Mouse (Mus musculus): ENCODE measurements at regions not wholly inside any gene's neighbourhood (a gene's known extent, or its start where the extent isn't known, plus 50 kb on each side); places are given as distances from the start of the nearest gene placed in this dataset.

- no peak for DNase-seq
These were observed 164.5 kb downstream of the Gm765 start for GRCm38 (mm10) chr6:98178005-98178404.

GRCm38 (mm10) chr6:98149043-98149813 is 193.3 kb downstream of the Gm765 start:
- no peak for DNase-seq

- DNase-seq: no peak
These were observed 194.7 kb downstream of the Gm765 start for GRCm38 (mm10) chr6:98147855-98148254.

DNA sequence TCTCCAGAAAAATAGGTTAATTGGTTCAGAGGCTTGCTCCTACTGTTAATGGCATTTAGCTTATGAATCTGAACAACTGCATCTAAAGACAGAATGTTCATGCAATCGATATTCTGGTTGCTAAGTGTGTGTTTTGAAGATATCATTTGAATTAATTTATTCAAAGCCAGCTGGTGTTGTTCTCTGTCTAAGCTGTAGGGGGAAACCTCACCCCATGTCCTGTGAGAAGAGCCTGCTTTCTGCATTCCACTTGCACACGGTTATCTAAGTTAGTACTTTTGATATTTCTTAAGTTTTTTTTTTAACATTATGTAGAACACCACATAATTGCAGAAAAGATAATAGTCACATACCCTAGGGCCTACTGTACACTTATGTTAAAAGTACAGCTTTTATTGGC is 209.6 kb downstream of the Gm765 start:
- peak in 1 of 2 experiments; percentile 4 for DNase-seq

DNA sequence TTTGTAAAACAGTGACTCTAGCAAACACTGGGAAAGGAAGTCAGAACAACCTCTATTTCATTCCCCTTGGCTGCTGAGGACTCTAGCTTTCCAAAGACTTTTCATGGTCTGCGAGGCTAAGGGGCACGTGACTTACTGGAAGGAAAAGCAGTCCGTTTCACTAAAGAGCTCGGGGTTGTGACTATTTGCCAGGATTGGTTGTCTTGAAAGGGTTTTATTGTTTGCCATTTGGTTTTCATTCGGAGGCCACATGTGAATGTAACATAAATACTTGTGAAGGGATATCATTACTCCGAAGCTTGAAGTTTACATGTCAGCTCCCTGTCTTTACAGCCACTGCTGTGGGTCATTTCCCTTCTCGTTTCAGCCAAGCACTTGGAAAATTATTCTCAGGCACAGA is 217.1 kb downstream of the Gm765 start:
- no peak for DNase-seq

- no peak for DNase-seq
These were observed 224.0 kb downstream of the Gm765 start for GRCm38 (mm10) chr6:98118355-98119150.

DNA sequence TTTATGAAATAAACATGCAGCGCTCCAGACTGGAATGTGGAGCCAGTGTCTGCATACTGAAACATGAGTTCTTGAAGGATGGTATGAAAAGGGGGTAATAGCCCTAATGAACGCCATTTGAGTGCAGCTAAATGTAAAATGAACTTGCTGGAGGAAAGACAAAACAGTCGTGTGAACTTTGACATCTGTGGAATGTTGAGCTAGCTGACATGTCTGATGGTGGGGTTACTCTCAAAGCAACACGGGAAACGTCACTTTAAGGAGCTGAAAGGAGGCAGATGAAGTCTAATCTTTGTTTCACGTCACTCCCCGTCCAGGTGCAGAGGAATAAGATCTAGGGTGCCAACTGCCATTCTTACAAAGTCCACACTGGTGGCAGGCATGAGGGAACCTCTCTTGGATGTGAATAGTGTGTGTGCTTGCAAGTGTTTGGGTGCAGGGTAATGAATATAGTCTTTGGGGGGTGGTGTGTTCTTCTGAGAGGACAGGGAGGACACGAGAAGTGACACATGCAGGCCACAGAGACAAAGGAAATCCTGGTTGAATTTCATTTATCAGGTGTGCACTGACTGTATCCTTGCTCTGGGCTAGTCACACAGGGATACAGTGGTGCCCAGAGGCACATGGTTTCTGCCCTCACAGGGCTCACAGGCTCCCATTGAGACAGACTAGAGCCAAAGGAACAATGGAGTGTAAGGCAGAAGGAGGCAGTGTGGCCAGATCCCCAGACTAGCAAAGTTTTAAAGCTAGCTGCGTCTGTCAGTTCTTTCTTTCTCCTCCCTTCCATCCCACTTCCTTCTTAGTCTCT is 228.0 kb downstream of the Gm765 start:
- no peak for DNase-seq

GRCm38 (mm10) chr6:98113708-98114107 is 228.8 kb downstream of the Gm765 start:
- DNase-seq: peak; percentile 42 to 52

DNA sequence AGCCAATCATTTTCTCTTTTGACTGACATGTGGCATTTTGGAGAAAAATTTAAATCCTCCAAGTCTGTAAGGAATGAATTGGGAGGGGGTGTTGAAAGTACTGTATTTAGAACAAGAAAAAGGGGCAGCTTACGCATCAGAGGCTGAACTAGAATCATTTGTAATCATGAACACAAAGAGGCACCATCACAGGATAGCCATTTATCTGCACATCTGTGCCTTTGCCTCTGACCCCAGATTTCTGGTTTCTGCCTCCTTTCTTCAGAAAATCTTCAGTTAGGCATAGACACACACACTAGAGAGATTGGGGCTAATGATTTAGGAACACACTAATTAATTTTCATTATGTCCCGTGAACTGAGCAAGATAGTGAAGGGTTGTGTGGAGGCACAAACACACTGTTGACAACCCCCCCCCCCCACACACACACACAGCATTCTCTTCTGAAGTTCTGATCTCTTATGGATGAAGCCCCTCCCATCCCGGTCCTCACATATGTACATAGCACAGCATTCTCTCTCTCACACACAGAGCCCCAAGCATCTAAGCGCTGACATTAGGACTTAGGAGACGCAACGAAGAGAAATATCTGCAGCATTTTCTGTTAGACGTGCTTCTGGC is 229.9 kb downstream of the Gm765 start:
- DNase-seq: no peak

- no peak for DNase-seq
These were observed 235.4 kb downstream of the Gm765 start for GRCm38 (mm10) chr6:98107123-98107522.

DNA sequence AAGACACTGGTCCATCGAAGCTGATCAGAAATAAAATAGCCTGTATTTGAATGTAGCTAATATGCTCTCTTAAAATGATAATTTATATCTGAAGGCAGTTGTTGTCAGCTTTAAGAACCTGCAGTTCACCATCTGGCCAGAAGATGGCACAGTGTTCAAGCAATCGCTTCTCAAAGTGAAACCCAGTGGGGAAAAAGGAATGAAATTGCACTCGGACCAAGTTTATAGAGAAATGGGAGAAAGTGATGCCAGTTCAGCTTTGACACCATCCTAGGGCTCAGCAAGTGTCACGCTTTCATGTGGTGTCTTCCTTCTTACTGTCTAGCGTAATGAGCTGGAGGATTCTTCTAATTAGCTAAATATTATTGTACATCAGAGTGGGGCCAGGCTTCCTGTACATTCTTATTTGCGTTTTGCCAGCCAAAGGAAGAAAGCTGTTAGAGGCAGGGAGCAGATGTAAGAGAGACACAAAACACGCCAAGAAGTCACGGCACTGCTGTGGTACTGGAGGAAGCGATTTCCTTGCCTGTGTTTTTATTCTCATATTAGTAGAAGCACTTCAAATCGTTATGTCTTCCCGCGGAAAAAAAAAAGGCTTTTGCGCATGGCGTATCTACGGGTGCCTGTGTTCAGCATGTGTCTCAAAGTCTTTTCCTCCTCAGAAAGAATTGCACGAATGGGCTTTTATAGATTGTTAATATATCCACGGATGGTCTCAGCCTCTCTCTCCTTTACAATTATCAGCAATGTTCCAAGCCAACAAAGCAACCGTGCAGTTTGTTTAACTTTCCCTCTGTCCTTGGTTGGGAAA is 237.1 kb downstream of the Gm765 start:
- DNase-seq: peak; percentile 79 to 83

DNA sequence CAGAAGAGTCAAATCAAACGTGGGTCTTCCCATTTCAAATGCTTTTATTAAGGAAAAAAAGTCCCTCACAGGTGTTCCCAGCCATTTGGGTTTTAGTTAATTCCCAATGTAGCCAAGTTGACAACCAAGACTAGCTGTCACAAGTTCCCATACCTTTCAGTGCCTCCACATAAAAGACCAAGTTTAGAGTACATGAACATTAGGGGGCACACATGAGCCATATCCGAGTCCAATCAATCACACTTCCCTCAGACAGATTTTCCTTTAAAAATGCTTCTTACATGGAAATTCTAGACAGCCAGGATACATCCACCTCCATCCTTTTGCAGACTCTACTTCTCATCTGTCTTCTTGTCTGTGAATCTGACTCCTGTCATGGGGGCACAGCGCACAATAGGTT is 238.1 kb downstream of the Gm765 start:
- no peak for DNase-seq

DNA sequence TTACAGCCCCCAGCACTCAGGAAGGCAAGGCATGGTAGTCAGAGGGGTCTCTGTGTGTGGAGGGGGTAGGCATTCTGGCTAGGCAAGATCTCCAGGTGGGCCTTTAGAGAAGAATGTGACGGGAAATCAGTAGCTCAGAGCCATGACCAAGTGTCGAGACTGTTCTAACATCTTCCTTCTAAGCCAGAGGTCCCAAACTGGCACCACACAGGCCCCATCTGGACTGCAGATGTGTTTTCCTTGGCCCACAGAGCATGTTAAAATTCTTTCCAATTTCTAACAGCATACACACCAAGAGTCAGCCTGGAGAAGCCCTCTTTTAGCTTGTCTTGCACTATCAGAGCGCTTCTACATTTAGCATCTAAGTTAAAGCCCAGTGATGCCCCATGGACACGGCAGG is 241.5 kb downstream of the Gm765 start:
- no peak for DNase-seq

GRCm38 (mm10) chr6:98099126-98099525 is 243.4 kb downstream of the Gm765 start:
- no peak for DNase-seq

GRCm38 (mm10) chr6:98095243-98095642 is 247.3 kb downstream of the Gm765 start:
- no peak for DNase-seq

DNA sequence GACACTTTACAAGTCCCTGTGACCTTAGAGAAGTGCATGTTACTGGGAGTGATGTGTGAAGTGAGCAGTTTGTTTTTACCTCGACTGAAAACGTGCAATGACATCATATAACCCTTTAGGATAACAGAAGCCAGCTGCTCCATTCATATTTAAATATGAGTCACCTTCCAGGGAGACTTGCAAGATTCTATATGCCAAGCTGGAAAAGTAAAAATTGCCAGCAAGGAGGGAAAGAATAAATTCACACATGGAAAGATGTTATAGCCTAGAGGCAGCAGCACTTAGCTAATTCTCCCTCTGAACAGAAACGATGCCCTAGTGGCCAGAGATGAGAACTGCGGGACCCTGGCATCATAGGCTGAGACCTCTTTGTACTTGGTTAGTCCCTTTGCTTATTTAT is 253.4 kb downstream of the Gm765 start:
- DNase-seq: peak; percentile 34

DNA sequence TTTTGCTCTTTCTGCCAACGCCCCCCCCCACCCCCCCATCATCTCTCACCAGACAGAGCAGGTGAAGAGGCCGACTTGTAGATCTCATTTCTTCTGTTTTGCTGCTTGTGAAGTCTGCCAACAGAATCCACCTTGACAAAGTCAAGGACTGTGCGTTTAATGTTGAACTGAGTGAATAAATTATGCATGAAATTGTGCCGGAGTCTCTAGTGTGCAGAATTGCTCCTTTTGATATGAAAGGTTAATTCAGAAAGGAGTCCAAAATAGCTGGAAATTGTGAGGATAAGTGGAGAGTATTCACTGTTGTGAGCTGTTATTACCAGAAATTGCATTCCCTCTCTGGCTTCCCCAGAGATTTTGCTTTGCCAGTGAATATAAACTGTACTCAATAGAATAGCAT is 262.5 kb downstream of the Gm765 start:
- DNase-seq: no peak

Data from B cell, adult 2 months (primary cell).